Mouse (Mus musculus): ENCODE measurements at regions not wholly inside any gene's neighbourhood (a gene's known extent, or its start where the extent isn't known, plus 50 kb on each side); places are given as distances from the start of the nearest gene placed in this dataset.

DNA sequence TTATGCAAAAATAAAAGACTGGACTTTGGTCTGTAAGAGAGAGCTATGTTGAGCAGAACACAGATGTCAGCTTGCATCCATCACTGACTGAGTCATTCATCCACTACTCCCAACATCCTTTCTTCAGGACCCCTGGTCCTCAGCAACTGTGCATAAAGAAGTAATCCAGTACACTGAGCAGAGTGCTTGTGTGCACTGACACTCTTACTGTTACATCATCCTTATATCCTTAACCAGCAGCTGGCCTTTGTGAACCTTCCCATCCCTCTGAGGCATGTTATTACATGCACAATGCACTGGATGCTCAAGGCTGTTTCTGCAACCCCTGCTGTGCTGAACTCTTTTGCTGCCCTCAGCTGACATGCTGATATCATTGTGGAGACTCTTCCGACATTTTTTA is 144.2 kb upstream of the Fam92a start:
- Histone ChIP-seq H3K4me1 (no peaks in the 10 kb centered on the region), H3K9ac (no peak overlapping the region), H3K36me3 (no peaks in the 10 kb centered on the region), H3K27me3 (replicated peaks) (no peaks in the 10 kb centered on the region), H3K4me3 (no peak overlapping the region), H3K4me2 (replicated peaks) (no peak overlapping the region), H3K9me3 (no peaks in the 10 kb centered on the region), H3K27ac (no peak overlapping the region)
- 59% methylated on average over 1 of the region's 1 CpGs for WGBS
- ATAC-seq (ENCODE audit: low FRiP score, low read depth): peak; percentile 61

DNA sequence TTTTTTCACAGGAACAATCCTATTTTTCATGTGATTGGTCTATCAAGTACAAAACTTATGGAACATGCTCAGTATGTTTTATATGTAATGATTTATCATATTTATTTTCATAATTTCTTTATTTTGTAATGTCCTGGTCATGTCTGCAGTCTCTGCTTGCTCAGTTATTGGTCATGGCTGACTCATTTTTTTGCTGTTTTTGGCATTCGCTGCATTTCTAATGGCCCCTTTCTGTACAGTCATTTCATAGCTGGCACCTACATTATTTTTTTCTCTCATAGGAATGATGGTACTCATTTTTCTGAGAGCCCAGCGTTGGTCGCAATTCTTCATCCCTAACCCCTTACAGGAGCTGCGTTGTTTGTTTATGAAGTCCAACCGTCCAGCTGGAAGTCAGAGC is 136.5 kb upstream of the Fam92a start:
- Histone ChIP-seq H3K4me2 (replicated peaks) (no peak overlapping the region), H3K9ac (no peak overlapping the region), H3K9me3 (no peaks in the 10 kb centered on the region), H3K27ac (no peak overlapping the region), H3K4me3 (no peak overlapping the region), H3K36me3 (no peaks in the 10 kb centered on the region), H3K4me1 (peaks cover 10% of the 10 kb centered on the region), H3K27me3 (replicated peaks) (no peaks in the 10 kb centered on the region)
- ATAC-seq (ENCODE audit: low FRiP score, low read depth): no peak
- 81% methylated on average over 5 of the region's 5 CpGs for WGBS

DNA sequence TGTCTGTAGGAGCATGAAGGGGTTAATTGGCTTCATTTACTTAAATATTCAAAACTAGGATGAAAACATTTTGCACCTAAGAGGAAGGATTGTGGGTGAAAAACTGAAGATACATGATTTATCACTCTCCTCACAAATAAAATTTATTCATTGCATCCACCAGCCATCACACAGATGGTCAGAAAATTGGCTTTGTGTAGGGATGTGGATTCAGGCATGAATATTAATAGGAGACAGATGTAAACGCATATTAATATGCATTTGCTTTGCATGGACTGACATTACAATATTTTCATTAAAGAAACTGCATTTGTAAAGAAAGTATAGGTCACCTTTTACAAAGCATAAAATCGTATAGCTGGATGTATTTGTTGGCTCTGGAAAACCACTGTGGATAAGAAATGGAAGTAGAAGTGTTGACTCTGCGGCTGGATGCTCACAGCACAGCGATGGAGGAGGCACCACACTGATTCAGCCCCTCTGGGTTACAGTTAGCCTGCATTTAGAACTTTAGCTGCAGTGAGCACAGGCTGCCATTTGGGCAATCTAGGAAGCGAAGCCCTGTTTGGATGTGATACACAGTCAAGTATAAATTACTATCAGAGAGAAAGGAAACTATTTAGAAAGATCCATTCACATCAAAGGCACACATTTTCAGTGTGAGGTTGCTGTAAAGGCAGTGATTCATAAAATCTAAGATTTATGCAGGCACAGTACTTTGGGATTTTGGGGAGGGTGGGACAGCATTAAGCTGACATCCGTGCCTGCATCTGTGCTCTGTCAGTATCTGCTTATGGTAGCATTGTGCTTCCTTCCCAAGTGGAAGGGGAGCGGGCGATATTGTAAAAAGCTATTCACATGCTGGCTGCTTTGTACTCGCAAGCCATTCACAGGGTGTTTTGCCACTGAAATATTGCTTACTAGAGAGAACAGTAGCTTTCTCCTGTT is 135.1 kb upstream of the Fam92a start:
- WGBS: 42% methylated on average over 9 of the region's 9 CpGs
- H3K36me3 ChIP-seq: no peaks in the 10 kb centered on the region
- H3K4me2 ChIP-seq (replicated peaks): peak overlapping the region; percentile 35; the same call in 1 of the 2 replicates
- no peak overlapping the region for H3K4me3 ChIP-seq
- peak overlapping the region; percentile 62 for H3K27ac ChIP-seq
- H3K9ac ChIP-seq: 0 out of 2 replicates have a peak overlapping the region, but pooled peaks have one; percentile 13
- peak; percentile 65 for ATAC-seq (ENCODE audit: low FRiP score, low read depth)
- peaks cover 10% of the 10 kb centered on the region for H3K4me1 ChIP-seq
- no peaks in the 10 kb centered on the region for H3K9me3 ChIP-seq
- H3K27me3 ChIP-seq (replicated peaks): no peaks in the 10 kb centered on the region

DNA sequence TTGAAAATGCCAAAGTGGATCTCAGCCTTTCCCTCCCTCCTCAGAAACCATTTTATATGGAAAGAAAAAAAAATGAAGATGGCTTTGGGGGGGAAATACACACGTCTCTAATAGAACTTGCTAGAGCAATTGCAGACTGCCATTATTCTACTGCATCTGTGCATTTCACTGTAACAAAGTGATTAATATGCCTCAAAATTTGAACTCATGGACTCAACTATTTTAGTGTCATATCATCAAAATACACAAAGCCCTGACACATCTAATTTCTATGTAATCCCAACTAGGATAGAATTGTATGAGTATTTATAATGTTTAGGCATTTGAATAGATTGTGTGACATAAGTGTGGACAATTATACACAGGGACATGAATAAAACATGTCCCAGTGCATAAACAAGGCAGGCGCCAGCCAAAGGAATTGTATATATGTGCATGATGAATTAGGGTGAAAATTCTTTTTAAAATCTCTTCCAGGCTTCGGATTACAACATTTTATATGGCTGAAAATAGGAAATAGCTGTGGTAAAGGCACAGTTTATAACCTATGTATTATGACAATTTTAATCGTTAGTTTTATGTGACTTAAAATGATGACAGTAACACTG is 115.4 kb upstream of the Fam92a start:
- WGBS: 59% methylated on average over 4 of the region's 4 CpGs
- no peak for ATAC-seq (ENCODE audit: low FRiP score, low read depth)

DNA sequence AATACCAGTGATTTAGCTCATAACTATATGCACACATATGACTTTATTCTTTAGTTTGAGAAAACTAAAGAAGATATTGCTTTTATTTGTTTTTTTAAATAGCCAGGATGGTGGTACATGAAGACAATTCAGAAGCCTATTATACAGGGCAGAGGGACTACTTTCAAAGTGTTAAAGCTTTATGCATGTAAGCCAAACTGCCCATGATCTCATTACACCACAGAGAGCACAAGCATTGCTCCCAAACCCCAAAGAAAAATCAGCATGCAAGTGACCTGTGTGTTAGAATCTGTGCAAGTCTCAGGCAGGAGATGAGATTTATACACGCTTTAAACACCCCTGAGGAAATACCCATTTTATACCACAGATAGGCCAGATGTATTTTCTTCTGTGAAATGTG is 114.6 kb upstream of the Fam92a start:
- Histone ChIP-seq H3K4me2 (replicated peaks) (no peak overlapping the region), H3K4me3 (no peak overlapping the region), H3K36me3 (no peaks in the 10 kb centered on the region), H3K27ac (no peak overlapping the region), H3K9ac (no peak overlapping the region), H3K27me3 (replicated peaks) (no peaks in the 10 kb centered on the region), H3K9me3 (no peaks in the 10 kb centered on the region), H3K4me1 (no peaks in the 10 kb centered on the region)
- no peak for ATAC-seq (ENCODE audit: low FRiP score, low read depth)
- 71% methylated on average over 1 of the region's 1 CpGs for WGBS

More for the DNA sequence above, 115.4 kb upstream of the Fam92a start:
- Histone ChIP-seq H3K4me1 (no peaks in the 10 kb centered on the region), H3K9ac (no peak overlapping the region), H3K27ac (no peak overlapping the region), H3K4me3 (no peak overlapping the region), H3K36me3 (no peaks in the 10 kb centered on the region), H3K27me3 (replicated peaks) (no peaks in the 10 kb centered on the region), H3K9me3 (no peaks in the 10 kb centered on the region), H3K4me2 (replicated peaks) (no peak overlapping the region)

DNA sequence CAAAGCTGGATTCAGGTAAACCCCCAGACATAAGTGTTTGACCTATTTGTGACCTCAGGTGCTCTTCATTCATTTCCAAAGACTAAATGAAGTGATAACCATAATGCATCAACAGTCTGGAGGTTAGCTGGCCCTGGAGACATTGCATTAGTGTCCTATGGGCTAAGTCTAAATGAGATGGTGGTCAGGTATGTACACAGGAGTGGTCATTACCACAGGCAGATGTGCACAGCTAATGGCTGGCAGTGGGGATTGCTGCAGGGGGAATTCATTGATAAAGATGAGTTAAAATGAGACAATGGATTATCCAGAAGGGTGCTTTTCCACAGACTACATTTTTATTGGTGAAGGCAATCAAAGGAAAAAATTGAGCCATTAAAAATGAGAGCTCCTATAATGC is 114.2 kb upstream of the Fam92a start:
- H3K4me3 ChIP-seq: no peak overlapping the region
- no peak overlapping the region for H3K27ac ChIP-seq
- no peaks in the 10 kb centered on the region for H3K27me3 ChIP-seq (replicated peaks)
- H3K4me2 ChIP-seq (replicated peaks): no peak overlapping the region
- no peak overlapping the region for H3K9ac ChIP-seq
- H3K36me3 ChIP-seq: no peaks in the 10 kb centered on the region
- peak; percentile 53; the same call in 1 of the 2 replicates for ATAC-seq (ENCODE audit: low FRiP score, low read depth)
- H3K4me1 ChIP-seq: no peaks in the 10 kb centered on the region
- no peaks in the 10 kb centered on the region for H3K9me3 ChIP-seq

DNA sequence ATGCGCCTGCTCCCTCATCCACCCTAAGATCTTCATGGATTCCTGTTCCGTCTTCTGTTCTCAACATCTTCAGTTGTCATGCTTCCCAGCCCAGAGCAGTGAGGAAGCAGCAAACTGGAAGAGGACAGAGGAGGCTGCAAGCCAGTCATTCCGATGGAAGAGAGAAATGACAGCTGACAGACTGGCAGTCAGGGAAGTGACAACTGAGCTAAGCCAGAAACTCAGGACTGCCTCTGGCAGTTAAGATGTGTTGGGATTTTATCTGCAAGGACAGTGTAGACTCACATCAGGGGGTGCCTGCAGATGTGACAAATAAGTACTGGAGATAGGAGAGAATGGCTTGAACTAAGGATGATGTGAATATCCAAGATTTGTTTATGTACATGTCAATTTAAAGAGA is 106.1 kb upstream of the Fam92a start:
- Histone ChIP-seq H3K27ac (no peak overlapping the region), H3K9me3 (no peaks in the 10 kb centered on the region), H3K36me3 (no peaks in the 10 kb centered on the region), H3K27me3 (replicated peaks) (no peaks in the 10 kb centered on the region), H3K9ac (no peak overlapping the region), H3K4me1 (no peaks in the 10 kb centered on the region), H3K4me3 (no peak overlapping the region), H3K4me2 (replicated peaks) (no peak overlapping the region)
- no peak for ATAC-seq (ENCODE audit: low FRiP score, low read depth)
- WGBS: 82% methylated on average over 3 of the region's 3 CpGs

DNA sequence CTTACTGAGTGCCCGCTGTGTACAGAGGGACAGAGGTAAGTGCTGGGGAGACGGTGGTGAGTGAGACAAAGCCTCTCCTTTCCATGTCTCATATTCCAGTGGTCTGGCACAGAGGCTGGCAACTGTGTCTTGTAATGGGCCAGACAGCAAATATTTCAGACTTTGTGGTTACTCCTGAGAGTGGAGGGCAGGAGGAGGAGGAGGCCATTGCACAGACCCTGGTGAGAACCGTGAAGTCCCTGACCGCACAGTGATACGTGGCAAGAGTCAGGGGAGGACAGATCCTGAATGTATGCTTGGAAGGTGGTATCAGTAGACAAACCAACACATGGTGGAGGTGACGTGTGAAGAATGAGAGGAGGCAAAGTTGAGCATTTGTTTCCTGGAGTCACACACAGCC is 101.6 kb upstream of the Fam92a start:
- Histone ChIP-seq H3K4me3 (no peak overlapping the region), H3K36me3 (no peaks in the 10 kb centered on the region), H3K4me1 (no peaks in the 10 kb centered on the region), H3K9ac (no peak overlapping the region), H3K9me3 (no peaks in the 10 kb centered on the region), H3K27me3 (replicated peaks) (no peaks in the 10 kb centered on the region), H3K4me2 (replicated peaks) (no peak overlapping the region), H3K27ac (no peak overlapping the region)
- WGBS: 77% methylated on average over 6 of the region's 6 CpGs
- ATAC-seq (ENCODE audit: low FRiP score, low read depth): no peak

DNA sequence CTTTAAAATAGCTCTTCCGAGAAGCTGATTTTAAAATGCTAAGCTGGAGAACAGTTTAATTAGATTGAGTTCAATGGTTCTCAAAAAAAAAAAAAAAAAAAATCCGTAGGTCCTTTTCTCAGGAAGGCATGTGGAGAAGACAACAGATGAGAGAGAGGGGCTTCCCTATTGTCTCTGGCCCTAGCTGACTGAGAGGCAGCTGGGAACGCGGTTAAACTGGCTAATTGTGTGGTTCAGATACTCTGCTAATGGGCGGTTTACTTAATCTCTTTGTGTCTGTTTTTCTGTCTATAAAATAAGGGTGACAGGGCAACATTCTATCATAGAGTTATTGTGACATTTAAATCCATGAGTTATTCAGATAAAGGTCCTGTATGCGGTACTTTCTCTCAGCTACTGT is 101.1 kb upstream of the Fam92a start:
- H3K27me3 ChIP-seq (replicated peaks): no peaks in the 10 kb centered on the region
- H3K27ac ChIP-seq: no peak overlapping the region
- no peaks in the 10 kb centered on the region for H3K4me1 ChIP-seq
- H3K4me2 ChIP-seq (replicated peaks): no peak overlapping the region
- 45% methylated on average over 6 of the region's 6 CpGs for WGBS
- no peaks in the 10 kb centered on the region for H3K36me3 ChIP-seq
- no peak overlapping the region for H3K4me3 ChIP-seq
- no peak overlapping the region for H3K9ac ChIP-seq
- 0 out of 2 replicates have a peak, but pooled peaks have one; percentile 33 for ATAC-seq (ENCODE audit: low FRiP score, low read depth)
- H3K9me3 ChIP-seq: no peaks in the 10 kb centered on the region

DNA sequence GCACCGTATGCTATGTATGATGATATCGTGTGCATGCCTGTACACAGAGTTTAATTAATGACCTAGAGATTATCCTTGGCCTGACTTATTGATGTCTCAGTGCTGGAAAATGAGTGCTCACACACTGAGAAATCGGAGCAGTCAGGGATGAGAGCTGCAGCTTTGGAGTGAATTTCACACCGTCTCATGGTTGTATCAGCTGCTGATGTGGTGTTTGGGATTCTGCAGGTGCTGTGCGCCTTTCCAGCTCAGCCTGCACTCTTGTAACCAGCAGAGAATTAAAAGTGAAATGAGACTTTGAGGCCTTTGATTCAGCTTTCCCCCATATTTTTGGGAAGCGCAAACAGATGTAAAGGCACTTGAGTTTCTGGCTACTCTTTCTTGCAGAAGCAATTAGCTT is 100.6 kb upstream of the Fam92a start:
- no peak for ATAC-seq (ENCODE audit: low FRiP score, low read depth)
- no peaks in the 10 kb centered on the region for H3K9me3 ChIP-seq
- no peak overlapping the region for H3K4me2 ChIP-seq (replicated peaks)
- H3K27ac ChIP-seq: no peak overlapping the region
- no peaks in the 10 kb centered on the region for H3K4me1 ChIP-seq
- H3K9ac ChIP-seq: no peak overlapping the region
- H3K36me3 ChIP-seq: no peaks in the 10 kb centered on the region
- WGBS: 69% methylated on average over 6 of the region's 6 CpGs
- H3K4me3 ChIP-seq: no peak overlapping the region
- no peaks in the 10 kb centered on the region for H3K27me3 ChIP-seq (replicated peaks)

DNA sequence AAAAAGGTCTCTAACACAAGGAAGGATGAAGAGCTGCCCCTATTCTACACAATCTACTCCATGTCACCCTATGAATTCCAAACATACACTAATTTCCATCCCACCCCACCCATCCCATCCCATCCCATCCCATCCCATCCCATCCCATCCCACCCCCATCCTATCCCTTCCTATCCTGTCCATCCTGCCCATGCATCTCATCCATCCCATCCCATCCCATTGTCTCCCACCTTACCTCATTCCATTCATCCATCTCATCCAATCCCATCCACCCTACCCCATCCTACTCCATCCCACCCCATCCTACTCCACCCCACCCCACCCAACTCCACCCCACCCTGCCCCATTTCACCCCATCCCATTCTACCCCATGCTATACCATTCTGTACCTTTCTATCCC is 91.9 kb upstream of the Fam92a start:
- ATAC-seq (ENCODE audit: low FRiP score, low read depth): 0 out of 2 replicates have a peak, but pooled peaks have one; percentile 39
- Histone ChIP-seq H3K4me3 (no peak overlapping the region), H3K36me3 (no peaks in the 10 kb centered on the region), H3K4me2 (replicated peaks) (no peak overlapping the region), H3K27ac (no peak overlapping the region), H3K9me3 (no peaks in the 10 kb centered on the region), H3K9ac (no peak overlapping the region), H3K4me1 (no peaks in the 10 kb centered on the region), H3K27me3 (replicated peaks) (no peaks in the 10 kb centered on the region)

DNA sequence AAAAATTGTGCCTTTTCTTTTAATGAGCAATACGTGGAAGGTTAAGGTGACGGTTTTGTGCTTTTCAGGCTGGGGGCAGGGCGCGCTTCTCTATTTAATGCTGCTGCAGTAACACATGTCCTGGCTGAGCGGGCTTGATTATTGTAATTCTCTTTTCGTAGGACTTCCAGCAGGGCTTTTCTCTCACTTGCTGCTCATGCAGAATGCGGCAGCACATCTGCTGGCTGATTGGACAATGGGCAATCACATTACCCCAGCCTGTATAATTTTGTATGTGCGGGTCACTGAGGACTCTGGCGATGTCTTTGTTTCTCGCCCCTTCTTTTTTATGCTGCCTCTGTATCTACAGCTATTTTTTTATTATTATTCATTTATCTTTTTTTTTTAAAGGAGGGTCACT is 91.4 kb upstream of the Fam92a start:
- Histone ChIP-seq H3K27me3 (replicated peaks) (no peaks in the 10 kb centered on the region), H3K4me2 (replicated peaks) (peak overlapping the region; percentile 27), H3K36me3 (no peaks in the 10 kb centered on the region), H3K4me1 (no peaks in the 10 kb centered on the region), H3K9me3 (no peaks in the 10 kb centered on the region), H3K4me3 (no peak overlapping the region), H3K27ac (no peak overlapping the region), H3K9ac (no peak overlapping the region)
- peak; percentile 88 for ATAC-seq (ENCODE audit: low FRiP score, low read depth)
- WGBS: 31% methylated on average over 10 of the region's 10 CpGs

DNA sequence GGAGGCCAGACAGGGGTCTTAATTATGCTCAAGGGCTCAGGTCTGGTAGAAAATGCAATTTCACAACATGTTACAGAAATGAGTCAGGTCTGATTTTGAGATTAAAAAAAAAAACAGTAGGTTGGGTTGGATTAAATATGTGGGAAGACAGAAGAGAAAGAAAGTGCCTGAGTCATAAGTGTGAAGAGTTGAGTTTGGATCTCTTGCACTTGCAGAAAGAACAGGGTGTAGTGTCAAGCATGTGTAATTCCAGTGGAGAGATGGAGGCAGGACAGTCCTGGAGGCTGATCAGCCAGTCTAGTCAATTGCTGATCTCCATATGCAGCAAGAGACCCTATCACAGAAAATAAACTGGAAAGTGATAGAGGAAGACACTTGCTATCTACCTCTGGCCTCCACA is 76.2 kb upstream of the Fam92a start:
- Histone ChIP-seq H3K4me3 (no peak overlapping the region), H3K9ac (no peak overlapping the region), H3K27me3 (replicated peaks) (no peaks in the 10 kb centered on the region), H3K36me3 (no peaks in the 10 kb centered on the region), H3K27ac (no peak overlapping the region), H3K4me1 (no peaks in the 10 kb centered on the region), H3K9me3 (no peaks in the 10 kb centered on the region), H3K4me2 (replicated peaks) (no peak overlapping the region)
- ATAC-seq (ENCODE audit: low FRiP score, low read depth): no peak

Data from neural tube, embryonic 12.5 days (tissue).